ENCODE assay signal across 17 mouse cellular contexts in the genomic region with DNA sequence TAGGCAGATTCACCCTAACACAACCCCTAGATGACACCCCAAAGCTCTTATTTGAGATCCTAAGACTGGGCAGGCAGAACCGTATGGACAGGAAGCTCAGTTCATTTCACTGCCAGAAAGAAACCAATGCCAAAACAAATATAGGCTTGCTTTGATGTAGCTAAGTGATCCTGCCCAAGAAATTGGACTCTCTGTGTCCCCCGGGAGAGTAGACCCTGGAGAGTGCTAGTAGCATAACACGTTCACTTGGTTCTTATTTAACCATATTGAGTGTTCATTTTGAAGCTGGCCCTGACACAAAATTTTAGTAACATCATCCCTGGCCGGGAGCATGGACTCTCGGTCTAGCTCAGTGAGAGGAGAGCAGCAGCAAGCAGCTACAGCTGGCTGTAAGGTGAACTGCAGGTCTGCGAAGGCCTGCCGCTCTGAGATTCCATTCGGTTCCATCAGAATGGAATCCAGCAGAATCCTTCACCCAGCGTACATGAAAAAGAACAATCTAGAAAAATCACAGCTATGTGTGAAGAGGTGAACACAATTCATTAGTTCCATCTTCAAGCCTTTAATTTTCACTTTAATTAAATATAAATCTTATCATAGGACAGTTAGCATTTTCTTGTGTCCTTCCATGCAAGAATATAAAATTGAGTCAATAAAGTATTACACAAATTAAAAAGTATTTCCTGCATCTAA.
DNase-seq lines count a peak whose midpoint lies in the region; ATAC-seq lines count a peak whose summit lies in the region.
"Had no signal": no experiment of that assay in that cellular context is flagged by ENCODE, and none has a peak within 500 bp of the region (broad histone marks: within the 10 kb centered on the region; RNA-seq: fewer than 3 reads in every experiment).

No protein-coding gene starts in this region.

- H3K27ac ChIP-seq in kidney, embryonic 15.5 days: no peak overlapping the region
- H3K27ac ChIP-seq in midbrain, embryonic 13.5 days: peak overlapping the region; percentile 25; the same call in 1 of the 2 replicates
- H3K27ac ChIP-seq in midbrain, embryonic 16.5 days (ENCODE audit: low read length): no peak overlapping the region
- H3K27ac ChIP-seq: embryonic facial prominence, embryonic 13.5 days; limb, embryonic 12.5 days; midbrain, embryonic 15.5 days; neural tube, embryonic 12.5 days; stomach, embryonic 15.5 days had no signal

- peaks cover 7% of the 10 kb centered on the region for H3K4me1 ChIP-seq in kidney, embryonic 15.5 days
- H3K4me1 ChIP-seq in midbrain, embryonic 13.5 days (replicated peaks): peaks cover 20% of the 10 kb centered on the region
- peaks cover 11% of the 10 kb centered on the region for H3K4me1 ChIP-seq in midbrain, embryonic 16.5 days (ENCODE audit: control insufficient read depth, insufficient read depth, low read length)
- H3K4me1 ChIP-seq: embryonic facial prominence, embryonic 13.5 days; limb, embryonic 12.5 days; stomach, embryonic 15.5 days had no signal

- no peak overlapping the region for H3K9ac ChIP-seq in kidney, embryonic 15.5 days
- no peak overlapping the region for H3K9ac ChIP-seq in midbrain, embryonic 13.5 days (replicated peaks)
- H3K9ac ChIP-seq in midbrain, embryonic 16.5 days (ENCODE audit: low read depth, low read length): no peak overlapping the region
- H3K9ac ChIP-seq: embryonic facial prominence, embryonic 13.5 days; limb, embryonic 12.5 days; midbrain, embryonic 15.5 days; neural tube, embryonic 12.5 days; stomach, embryonic 15.5 days had no signal

- H3K9me3 ChIP-seq in kidney, embryonic 15.5 days (replicated peaks): no peaks in the 10 kb centered on the region
- no peaks in the 10 kb centered on the region for H3K9me3 ChIP-seq in midbrain, embryonic 13.5 days
- H3K9me3 ChIP-seq in midbrain, embryonic 16.5 days (replicated peaks; ENCODE audit: control insufficient read depth, low read length, poor library complexity, severe bottlenecking): no peaks in the 10 kb centered on the region
- H3K9me3 ChIP-seq: embryonic facial prominence, embryonic 13.5 days; limb, embryonic 12.5 days; midbrain, embryonic 15.5 days; neural tube, embryonic 12.5 days; stomach, embryonic 15.5 days had no signal

- no peaks in the 10 kb centered on the region for H3K36me3 ChIP-seq in kidney, embryonic 15.5 days
- H3K36me3 ChIP-seq in midbrain, embryonic 13.5 days: no peaks in the 10 kb centered on the region
- H3K36me3 ChIP-seq in midbrain, embryonic 16.5 days (ENCODE audit: control insufficient read depth, insufficient read depth, low read length): no peaks in the 10 kb centered on the region
- H3K36me3 ChIP-seq: embryonic facial prominence, embryonic 13.5 days; limb, embryonic 12.5 days; midbrain, embryonic 15.5 days; neural tube, embryonic 12.5 days; stomach, embryonic 15.5 days had no signal

- 0 out of 2 replicates have a peak, but pooled peaks have one; percentile 33 for ATAC-seq in kidney, embryonic 15.5 days (replicated peaks; ENCODE audit: low FRiP score)
- no peak for ATAC-seq in midbrain, embryonic 13.5 days
- no peak for ATAC-seq in midbrain, embryonic 16.5 days
- ATAC-seq: midbrain, embryonic 15.5 days had no signal

- no peak overlapping the region for H3K4me3 ChIP-seq in kidney, embryonic 15.5 days (replicated peaks)
- H3K4me3 ChIP-seq in midbrain, embryonic 13.5 days (replicated peaks): no peak overlapping the region
- H3K4me3 ChIP-seq in midbrain, embryonic 16.5 days (ENCODE audit: low read depth, low read length): no peak overlapping the region
- H3K4me3 ChIP-seq: embryonic facial prominence, embryonic 13.5 days; limb, embryonic 12.5 days; midbrain, embryonic 15.5 days; neural tube, embryonic 12.5 days; stomach, embryonic 15.5 days had no signal

- H3K4me2 ChIP-seq in kidney, embryonic 15.5 days: no peak overlapping the region
- no peak overlapping the region for H3K4me2 ChIP-seq in midbrain, embryonic 13.5 days (replicated peaks)
- no peak overlapping the region for H3K4me2 ChIP-seq in midbrain, embryonic 16.5 days (ENCODE audit: low read length)
- H3K4me2 ChIP-seq: embryonic facial prominence, embryonic 13.5 days; limb, embryonic 12.5 days; midbrain, embryonic 15.5 days; neural tube, embryonic 12.5 days; stomach, embryonic 15.5 days had no signal

- no peaks in the 10 kb centered on the region for H3K27me3 ChIP-seq in kidney, embryonic 15.5 days
- H3K27me3 ChIP-seq in midbrain, embryonic 13.5 days: no peaks in the 10 kb centered on the region
- H3K27me3 ChIP-seq in midbrain, embryonic 16.5 days (ENCODE audit: control insufficient read depth, insufficient read depth, low read depth, low read length): no peaks in the 10 kb centered on the region
- H3K27me3 ChIP-seq: embryonic facial prominence, embryonic 13.5 days; limb, embryonic 12.5 days; midbrain, embryonic 15.5 days; neural tube, embryonic 12.5 days; stomach, embryonic 15.5 days had no signal

- peak; percentile 33 for DNase-seq in gastrocnemius, adult 18-20 months (ENCODE audit: low spot score)
- no peak for DNase-seq in gastrocnemius, postnatal 10 days
- no peak for DNase-seq in kidney, adult 8-10 months
- DNase-seq in mesoderm, embryonic 11.5 days (ENCODE audit: low read depth, low spot score): peak; percentile 11
- no peak for DNase-seq in right cerebral cortex, postnatal 25 days
- DNase-seq: cerebellum, adult 9-11 months; kidney, postnatal 10 days; layer of hippocampus, postnatal 36 days; lung, postnatal 4 days had no signal

- WGBS in kidney, embryonic 15.5 days: 37% methylated on average over 9 of the region's 9 CpGs
- WGBS in midbrain, embryonic 13.5 days: 82% methylated on average over 9 of the region's 9 CpGs
- 76% methylated on average over 9 of the region's 9 CpGs for WGBS in midbrain, embryonic 16.5 days

Comparison
In these comparisons a context has a peak if more than half of its experiments do, and no peak if none do; other contexts are left out.
1. DNase-seq: peak in gastrocnemius, adult 18-20 months (single experiment) and mesoderm, embryonic 11.5 days (single experiment); none in gastrocnemius, postnatal 10 days (single experiment), kidney, adult 8-10 months (0 of 2) and right cerebral cortex, postnatal 25 days (single experiment).